Mouse (Mus musculus) erythroblast, embryonic 14.5 days (primary cell): ENCODE measurements around the gene Fgfr4.

Experiments
- GATA1 ChIP-seq: IDR thresholded peaks from 2 replicates; pipeline ENCODE4 v1.6.1; 2012; ENCODE audit warnings: low read length, inconsistent platforms, mixed read lengths
- TAL1 ChIP-seq: IDR thresholded peaks from 3 replicates; pipeline ENCODE4 v1.6.1; 2012; ENCODE audit warnings: low read length, inconsistent platforms, mixed read lengths

DNA sequence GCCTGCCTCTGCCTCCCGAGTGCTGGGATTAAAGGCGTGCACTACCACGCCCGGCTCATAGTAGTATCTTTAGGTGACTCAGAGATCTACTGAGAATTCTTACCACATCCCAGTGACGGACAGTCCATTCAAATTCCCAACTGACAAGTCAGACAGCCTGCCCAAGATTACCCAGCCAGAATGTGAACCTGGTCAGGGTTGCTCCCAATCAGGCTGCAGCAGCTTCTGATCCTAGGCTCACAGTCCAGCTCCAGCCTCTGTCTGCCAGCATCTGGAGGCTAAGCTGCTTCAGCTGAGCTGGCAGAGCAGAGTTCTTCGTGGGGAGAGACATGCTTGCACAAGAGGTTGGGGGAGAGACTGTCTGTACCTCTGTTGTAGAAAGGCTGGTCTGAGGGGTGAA, 30.9 kb downstream of the Fgfr4 start:
- no peak for TF ChIP-seq TAL1
- no peak for TF ChIP-seq GATA1
